Mouse (Mus musculus): ENCODE data around the gene Nceh1.
"Not testable (repeated sequence)": the region's sequence is repeated elsewhere in the genome, so short reads cannot be mapped to it uniquely, and the experiment has no call there.

Gene Nceh1

DNA sequence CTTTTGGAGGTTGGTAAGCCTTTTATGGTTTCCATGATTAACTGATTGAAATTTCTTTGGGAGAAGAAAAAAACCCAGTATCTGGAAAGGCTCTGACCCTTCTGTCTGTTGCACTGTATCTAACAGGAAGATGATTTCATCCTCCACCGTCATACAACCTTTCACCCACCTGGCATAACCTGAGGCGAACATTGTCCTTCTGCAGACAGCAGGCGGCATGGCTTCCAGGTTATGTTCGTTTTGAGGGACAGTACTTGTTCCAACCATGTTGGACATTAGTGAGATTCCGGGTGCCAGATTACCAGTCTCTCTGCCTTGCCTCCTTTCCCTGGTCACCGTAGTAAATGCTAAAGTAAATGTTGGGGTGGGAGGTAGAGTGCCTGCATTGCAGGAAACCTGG lies 51.1 kb downstream of the Nceh1 start:
- no peak for DNase-seq

- DNase-seq: no peak
Observed at GRCm38 (mm10) chr3:27234976-27235375, 52.2 kb downstream of the Nceh1 start.

DNA sequence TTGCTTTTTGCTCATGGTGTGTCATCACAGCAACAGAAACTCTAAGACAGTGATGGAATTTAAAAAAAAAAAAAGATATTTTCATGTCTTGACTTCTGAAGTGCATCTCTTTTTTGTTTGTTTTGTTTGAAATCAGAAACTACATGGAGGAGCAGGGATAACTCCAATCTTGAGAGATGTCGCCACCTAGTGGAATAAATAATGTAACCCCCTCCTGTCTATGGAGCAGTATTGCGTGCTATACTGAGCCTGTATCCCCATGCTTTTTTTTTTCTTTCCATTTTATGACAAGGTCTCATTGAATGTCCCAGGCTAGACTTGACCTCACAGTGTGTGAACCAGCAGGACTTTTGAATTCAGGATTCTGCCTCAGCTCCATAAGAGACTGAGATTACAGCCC lies 54.5 kb downstream of the Nceh1 start:
- no peak for DNase-seq

GRCm38 (mm10) chr3:27238563-27238962 lies 55.8 kb downstream of the Nceh1 start:
- no peak for DNase-seq

DNA sequence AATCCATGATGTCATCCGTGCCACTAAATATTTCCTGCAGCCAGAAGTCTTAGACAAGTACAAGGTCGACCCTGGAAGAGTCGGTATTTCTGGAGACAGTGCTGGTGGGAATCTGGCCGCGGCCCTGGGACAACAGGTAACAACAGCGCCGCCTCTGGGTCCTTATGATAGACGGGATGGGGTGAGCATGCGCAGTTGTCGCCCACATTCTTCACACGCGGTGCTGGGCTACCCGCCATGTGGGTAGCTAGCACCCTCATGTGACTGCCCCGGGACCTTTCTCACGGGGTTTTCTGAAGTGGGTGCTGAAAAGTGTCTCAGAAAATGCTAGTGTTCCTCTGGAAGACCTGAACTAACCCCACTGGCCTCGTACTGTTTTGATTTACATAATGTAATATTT lies 56.8 kb downstream of the Nceh1 start:
- no peak for DNase-seq

DNA sequence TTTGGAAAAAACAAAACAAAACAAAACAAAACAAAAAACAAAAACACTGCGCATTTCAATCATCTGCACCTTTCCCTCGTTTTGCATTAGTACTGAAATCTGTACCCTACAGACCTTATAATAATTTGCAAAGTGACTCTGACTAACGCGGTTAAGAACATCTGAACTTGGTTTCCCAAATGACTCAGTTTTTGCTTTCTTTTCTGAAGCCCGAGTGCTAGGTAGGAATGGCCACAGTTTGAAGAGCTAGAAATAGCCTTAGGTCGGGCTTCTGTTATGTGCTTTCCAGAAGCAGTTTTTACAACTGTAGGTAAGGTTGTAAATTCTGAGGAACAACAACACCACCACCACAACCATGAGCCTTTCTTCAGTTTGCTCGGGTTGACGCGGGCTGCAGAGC lies 59.1 kb downstream of the Nceh1 start:
- DNase-seq: no peak

- no peak for DNase-seq
Observed at GRCm38 (mm10) chr3:27246166-27246565, 63.4 kb downstream of the Nceh1 start.

GRCm38 (mm10) chr3:27247785-27248184 lies 65.0 kb downstream of the Nceh1 start:
- no peak for DNase-seq

GRCm38 (mm10) chr3:27249030-27249429 lies 66.3 kb downstream of the Nceh1 start:
- DNase-seq: no peak

DNA sequence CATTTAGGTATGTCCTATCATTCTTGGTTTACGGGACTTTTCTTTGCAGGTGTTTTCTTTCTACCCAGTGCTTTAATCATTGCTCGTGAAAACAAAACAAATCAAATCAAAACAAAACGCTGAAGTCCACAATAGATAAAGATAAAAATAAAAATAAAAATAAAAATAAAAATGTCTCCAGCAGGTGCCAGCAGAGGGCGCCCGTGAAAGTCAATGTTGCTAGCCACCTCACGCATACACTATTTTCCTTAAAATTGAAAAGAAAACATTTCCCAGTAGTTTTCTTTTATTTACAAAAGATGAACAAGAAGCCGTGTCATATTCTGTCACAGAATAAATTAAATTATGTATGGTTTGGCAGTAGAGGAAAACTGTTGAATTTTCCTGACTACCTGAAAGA lies 68.2 kb downstream of the Nceh1 start:
- peak; percentile 43 for DNase-seq

GRCm38 (mm10) chr3:27258461-27258860 lies 75.7 kb downstream of the Nceh1 start:
- DNase-seq: no peak

GRCm38 (mm10) chr3:27260393-27260792 lies 77.6 kb downstream of the Nceh1 start:
- DNase-seq: no peak

DNA sequence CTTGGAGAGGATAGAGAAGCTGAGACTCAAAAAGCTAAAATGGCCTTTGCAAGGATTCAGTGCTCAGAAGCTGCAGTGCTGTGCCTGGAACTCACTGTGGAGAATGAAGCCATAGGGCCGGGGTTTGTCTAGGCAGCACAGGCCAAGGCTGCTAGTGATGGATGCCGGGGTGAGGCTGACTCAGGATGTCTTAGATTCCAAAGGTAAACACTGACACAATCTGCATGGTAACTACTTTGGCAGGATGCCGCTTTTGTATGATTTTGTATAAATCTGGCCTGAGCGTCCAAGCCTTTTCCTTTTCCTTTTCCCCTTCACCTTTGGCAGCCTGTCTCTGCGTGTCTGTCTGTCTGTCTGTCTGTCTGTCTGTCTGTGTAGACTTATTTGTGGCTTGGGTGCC lies 84.6 kb downstream of the Nceh1 start:
- no peak for DNase-seq

GRCm38 (mm10) chr3:27267887-27268286 lies 85.1 kb downstream of the Nceh1 start:
- DNase-seq: no peak

- DNase-seq: no peak
Observed at GRCm38 (mm10) chr3:27269151-27269550, 86.4 kb downstream of the Nceh1 start.

DNA sequence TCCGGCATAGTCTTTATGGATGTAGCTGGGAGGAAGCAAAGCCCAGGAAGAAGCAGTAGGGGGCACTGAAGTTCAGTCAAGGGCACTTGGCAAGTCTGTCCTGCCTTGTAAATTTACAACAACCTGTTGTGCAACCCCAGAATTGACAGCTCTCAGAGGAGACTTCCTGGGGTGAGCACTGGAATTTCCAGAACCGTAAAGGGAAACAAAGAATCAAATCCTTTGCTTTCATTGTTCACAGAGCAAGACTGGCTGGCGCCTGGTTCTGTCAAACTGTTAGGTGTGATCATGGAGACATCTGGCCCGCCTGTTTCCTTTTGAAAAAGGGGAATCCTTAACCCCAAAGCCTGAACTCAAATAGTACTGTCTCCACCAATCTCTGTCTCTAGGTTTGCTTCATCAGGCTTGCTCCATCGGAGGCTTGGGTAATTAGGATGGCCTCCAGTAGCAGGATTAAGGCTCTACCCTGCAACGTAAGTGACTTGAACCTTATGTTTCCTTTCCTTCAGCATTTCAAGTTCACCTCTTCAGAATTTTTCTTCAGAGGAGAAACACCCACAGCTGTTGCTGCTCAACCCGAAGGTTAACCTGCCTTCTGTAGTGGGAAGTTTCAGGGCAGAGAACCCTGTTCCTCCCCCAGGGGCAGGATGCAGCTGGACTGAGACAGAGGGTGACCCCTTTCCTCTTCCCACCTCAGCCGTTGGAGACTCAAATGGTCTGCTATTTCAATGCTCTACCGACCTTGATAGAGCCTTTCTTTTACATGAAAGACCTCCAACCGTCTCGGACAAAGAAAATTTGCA lies 87.6 kb downstream of the Nceh1 start:
- DNase-seq: no peak

- no peak for DNase-seq
Observed at GRCm38 (mm10) chr3:27272926-27273745, 90.4 kb downstream of the Nceh1 start.

DNA sequence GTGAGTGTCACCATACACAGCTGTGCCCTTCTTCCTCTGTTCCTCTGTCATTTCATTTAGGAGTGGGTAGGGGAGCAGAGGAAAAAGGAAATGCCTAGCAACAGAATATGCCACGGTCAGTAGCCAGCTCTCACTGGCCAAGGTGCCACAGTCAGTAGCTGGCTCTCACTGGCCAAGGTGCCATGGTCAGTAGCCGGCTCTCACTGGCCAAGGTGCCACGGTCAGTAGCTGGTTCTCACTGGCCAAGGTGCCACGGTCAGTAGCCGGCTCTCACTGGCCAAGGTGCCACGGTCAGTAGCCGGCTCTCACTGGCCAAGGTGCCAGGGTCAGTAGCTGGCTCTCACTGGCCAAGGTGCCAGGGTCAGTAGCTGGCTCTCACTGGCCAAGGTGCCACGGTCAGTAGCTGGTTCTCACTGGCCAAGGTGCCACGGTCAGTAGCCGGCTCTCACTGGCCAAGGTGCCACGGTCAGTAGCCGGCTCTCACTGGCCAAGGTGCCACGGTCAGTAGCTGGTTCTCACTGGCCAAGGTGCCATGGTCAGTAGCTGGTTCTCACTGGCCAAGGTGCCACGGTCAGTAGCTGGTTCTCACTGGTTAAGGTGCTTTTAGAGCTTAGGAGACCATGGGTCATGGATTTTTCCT lies 96.6 kb downstream of the Nceh1 start:
- not testable (repeated sequence) for DNase-seq

- DNase-seq: no peak
Observed at GRCm38 (mm10) chr3:27280280-27280749, 97.5 kb downstream of the Nceh1 start.

- DNase-seq: peak; percentile 8
Observed at GRCm38 (mm10) chr3:27283071-27283713, 100.4 kb downstream of the Nceh1 start.

- no peak for DNase-seq
Observed at GRCm38 (mm10) chr3:27283796-27284195, 101.0 kb downstream of the Nceh1 start.

DNA sequence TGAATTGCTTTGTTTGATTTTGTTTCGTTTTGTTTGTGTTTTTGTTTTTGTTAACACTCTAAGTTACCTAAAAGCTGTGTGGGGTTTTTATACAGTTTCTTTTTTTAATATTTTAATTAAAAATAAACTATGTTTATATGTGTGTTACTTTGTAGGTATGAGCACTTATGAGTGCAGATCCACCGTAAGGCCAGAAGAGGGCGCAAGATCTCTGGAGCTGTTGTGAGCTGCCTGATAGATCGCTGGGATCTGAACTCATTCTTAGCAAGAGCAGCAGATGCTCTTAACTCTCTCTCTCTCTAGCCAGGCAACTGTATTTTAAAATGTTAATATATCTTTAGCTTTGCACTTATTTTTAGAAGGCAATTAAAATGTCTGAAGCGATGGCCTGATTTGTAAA lies 101.5 kb downstream of the Nceh1 start:
- DNase-seq: peak; percentile 44

DNA sequence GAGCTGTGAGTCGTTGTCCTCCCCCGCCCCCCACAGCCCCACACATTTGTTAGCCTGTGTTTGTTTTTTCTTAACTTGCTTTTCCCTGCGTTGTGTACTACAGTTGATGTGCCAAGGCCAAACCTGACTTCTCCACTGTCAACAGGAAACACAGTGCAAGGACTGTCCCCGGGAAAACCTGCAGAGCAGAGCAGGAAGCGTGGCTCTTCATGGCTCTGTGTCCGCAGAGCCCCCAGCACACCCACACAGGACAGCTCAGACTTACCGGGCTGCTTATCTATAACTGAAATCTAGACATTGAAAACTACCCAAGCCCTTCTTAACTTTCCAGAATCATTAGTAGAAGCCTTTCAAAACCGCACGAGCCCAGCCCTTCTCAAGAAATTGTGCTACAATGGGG lies 102.3 kb downstream of the Nceh1 start:
- DNase-seq: no peak

Measured in right cerebral cortex, postnatal 4 days (tissue).